Mouse (Mus musculus): ENCODE results near the gene BC051019. TPM values are rescaled to one million over a fixed set of nuclear protein-coding genes. Genes with fewer than 3 reads are reported as not detected.

The BC051019 gene
- polyA plus RNA-seq, 1 experiment from 2014 or later, result 0.08 TPM

DNA sequence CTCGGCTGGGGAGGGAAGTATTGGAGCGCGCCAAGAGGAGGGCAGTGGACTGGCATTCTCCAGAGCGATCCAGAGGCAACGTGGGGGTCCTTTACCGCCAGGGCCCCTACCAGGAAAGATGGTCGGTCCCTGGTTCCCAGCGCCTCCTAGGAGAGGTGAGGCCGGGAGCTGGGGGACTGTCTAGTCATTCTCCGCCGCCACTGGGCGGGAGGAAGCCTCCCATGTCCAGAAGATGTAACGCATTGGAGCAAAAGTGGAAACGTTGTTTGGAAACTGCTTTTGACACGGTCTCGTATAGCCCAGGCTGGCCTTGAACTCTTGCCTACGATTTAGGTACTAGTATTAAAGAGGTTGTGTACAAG lies 19.7 kb downstream of the BC051019 start:
- H3K4me2 ChIP-seq (ENCODE audit: low read depth, low read length), result peak overlapping the region; percentile 83
- TF ChIP-seq CTCF (IDR thresholded peaks at IDR 0.05; ENCODE audit: low read depth) (no peak), EP300 (IDR thresholded peaks at IDR 0.05; ENCODE audit: low read depth) (no peak)
- peak; percentile 41 for ATAC-seq
- peak overlapping the region; percentile 64 for H3K4me3 ChIP-seq (ENCODE audit: low read depth, low read length)
- H3K36me3 ChIP-seq (replicated peaks; ENCODE audit: insufficient read depth, low read length), result peaks cover 11% of the 10 kb centered on the region
- no peaks in the 10 kb centered on the region for H3K9me3 ChIP-seq (ENCODE audit: low read length)
- peak overlapping the region; percentile 58 for H3K27ac ChIP-seq (ENCODE audit: low read depth)
- 1% methylated on average over 17 of the region's 17 CpGs for WGBS (ENCODE audit: insufficient replicate concordance)
- peak overlapping the region; percentile 77 for H3K9ac ChIP-seq (replicated peaks)
- H3K27me3 ChIP-seq (ENCODE audit: insufficient read depth, low read length), result no peaks in the 10 kb centered on the region
- DNase-seq, result no peak
- peaks cover 4% of the 10 kb centered on the region; the same call in 1 of the 2 replicates for H3K4me1 ChIP-seq (ENCODE audit: insufficient read depth)

DNA sequence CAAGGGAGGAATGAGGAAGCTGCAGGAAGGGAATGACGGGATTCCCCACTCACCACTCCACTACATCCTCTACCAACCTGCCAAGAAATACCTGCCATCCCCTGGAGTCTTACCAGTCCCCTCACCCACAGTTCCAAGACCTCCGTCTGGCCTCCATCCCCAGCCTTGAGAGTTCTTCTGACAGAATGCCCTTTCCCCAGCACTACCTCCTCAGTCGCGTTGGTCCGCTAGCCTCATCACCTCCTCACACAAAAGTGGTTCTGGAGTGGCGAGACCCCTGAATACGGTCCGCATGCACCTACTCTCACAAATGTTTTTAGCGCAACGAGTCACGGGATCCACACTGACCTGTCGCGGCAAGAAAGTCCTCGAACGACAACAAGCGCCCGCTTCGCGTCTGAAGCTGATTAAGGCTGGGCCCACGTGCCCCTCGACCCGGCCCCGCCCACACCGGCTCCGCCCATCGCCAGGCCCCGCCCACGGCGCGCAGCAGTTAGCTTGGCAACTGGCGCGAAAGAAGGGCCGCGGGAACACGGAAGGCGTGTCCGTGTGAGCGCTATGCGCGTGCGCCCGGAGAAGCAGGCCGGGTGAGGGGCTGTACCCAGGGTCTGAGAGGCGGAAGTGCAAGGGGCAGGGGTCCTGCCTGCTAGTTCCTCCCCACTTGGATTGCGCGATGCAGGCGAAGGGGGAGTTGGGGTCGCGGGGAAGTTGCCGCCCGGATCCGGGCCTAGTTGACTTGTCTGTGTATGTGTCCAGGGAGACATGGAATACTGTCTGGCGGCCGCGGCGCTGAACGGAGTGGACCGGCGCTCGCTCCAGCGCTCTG lies 20.2 kb downstream of the BC051019 start, which contains the start of the genes St5 and Akip1:
St5 (minus strand) TSS at position 416 of the 826 bp plus-strand sequence.
Akip1 (plus strand) TSS at position 501 of the 826 bp plus-strand sequence.
- Histone ChIP-seq H3K36me3 (replicated peaks; ENCODE audit: insufficient read depth, low read length) (peaks cover 5% of the 10 kb centered on the region), H3K4me3 (ENCODE audit: low read depth, low read length) (peak within 1 kb of the TSS; percentile 64), H3K9ac (replicated peaks) (peak within 1 kb of the TSS; percentile 77), H3K4me2 (ENCODE audit: low read depth, low read length) (peak within 1 kb of the TSS; percentile 83), H3K27me3 (ENCODE audit: insufficient read depth, low read length) (no peaks in the 10 kb centered on the region), H3K4me1 (ENCODE audit: insufficient read depth) (peaks cover 4% of the 10 kb centered on the region; the same call in 1 of the 2 replicates), H3K27ac (ENCODE audit: low read depth) (peak within 1 kb of the TSS; percentile 58), H3K9me3 (ENCODE audit: low read length) (no peaks in the 10 kb centered on the region)
- TF ChIP-seq CTCF (IDR thresholded peaks at IDR 0.05; ENCODE audit: low read depth), result no peak
- peak; percentile 95 for ATAC-seq
- WGBS (ENCODE audit: insufficient replicate concordance), result 2% methylated on average over 61 of the region's 61 CpGs
- DNase-seq, result peak; percentile 98

DNA sequence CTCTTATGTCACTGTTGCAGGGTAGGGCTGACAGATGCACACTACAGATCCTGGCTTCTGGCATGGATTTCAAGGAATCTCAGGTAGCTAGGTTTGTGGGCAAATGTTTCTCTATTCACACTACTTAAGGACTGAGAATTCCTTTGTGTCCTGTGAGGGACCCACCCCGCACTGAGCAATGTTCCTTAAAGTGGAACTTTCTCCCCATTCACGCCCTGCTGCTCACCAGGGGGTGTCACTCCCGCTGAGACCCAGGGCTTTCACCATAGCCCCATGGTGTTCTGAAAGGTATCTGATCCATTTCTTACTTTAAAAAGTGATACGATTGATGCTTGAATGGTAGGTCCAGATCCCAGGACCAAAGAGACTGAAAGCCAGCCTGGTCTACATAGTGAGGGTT lies 20.9 kb downstream of the BC051019 start:
- Histone ChIP-seq H3K4me3 (ENCODE audit: low read depth, low read length) (no peak overlapping the region), H3K36me3 (replicated peaks; ENCODE audit: insufficient read depth, low read length) (no peaks in the 10 kb centered on the region), H3K27me3 (ENCODE audit: insufficient read depth, low read length) (no peaks in the 10 kb centered on the region), H3K4me1 (ENCODE audit: insufficient read depth) (peaks cover 4% of the 10 kb centered on the region; the same call in 1 of the 2 replicates), H3K27ac (ENCODE audit: low read depth) (no peak overlapping the region), H3K4me2 (ENCODE audit: low read depth, low read length) (no peak overlapping the region), H3K9me3 (ENCODE audit: low read length) (no peaks in the 10 kb centered on the region), H3K9ac (replicated peaks) (no peak overlapping the region)
- WGBS (ENCODE audit: insufficient replicate concordance), result 63% methylated on average over 4 of the region's 4 CpGs
- no peak for TF ChIP-seq EP300 (IDR thresholded peaks at IDR 0.05; ENCODE audit: low read depth)
- no peak for TF ChIP-seq CTCF (IDR thresholded peaks at IDR 0.05; ENCODE audit: low read depth)
- ATAC-seq (no peak), DNase-seq (no peak)

DNA sequence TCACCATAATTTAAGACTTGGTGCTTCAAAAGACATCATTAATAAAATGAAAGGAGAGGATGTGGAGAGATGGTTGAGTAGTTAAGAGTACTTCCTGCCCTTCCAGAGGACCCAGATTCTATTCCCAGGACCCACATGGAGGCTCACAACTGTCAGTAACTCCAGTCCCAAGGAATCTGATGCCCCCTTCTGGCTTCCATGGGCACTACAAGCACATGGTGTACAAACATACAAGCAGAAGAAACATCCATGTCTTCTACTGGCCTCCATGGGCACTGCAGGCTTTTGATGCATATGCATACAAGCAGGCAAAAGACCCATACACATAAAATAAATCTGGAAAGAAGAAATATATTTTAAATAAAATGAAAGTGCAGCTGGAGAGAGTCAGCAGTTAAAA lies 23.4 kb downstream of the BC051019 start:
- H3K27ac ChIP-seq (ENCODE audit: low read depth), result no peak overlapping the region
- H3K36me3 ChIP-seq (replicated peaks; ENCODE audit: insufficient read depth, low read length), result no peaks in the 10 kb centered on the region
- H3K9ac ChIP-seq (replicated peaks), result no peak overlapping the region
- no peaks in the 10 kb centered on the region for H3K9me3 ChIP-seq (ENCODE audit: low read length)
- H3K27me3 ChIP-seq (ENCODE audit: insufficient read depth, low read length), result no peaks in the 10 kb centered on the region
- H3K4me1 ChIP-seq (ENCODE audit: insufficient read depth), result peaks cover 4% of the 10 kb centered on the region; the same call in 1 of the 2 replicates
- ATAC-seq, result no peak
- no peak overlapping the region for H3K4me3 ChIP-seq (ENCODE audit: low read depth, low read length)
- TF ChIP-seq EP300 (IDR thresholded peaks at IDR 0.05; ENCODE audit: low read depth) (no peak), CTCF (IDR thresholded peaks at IDR 0.05; ENCODE audit: low read depth) (peak; percentile 45)
- H3K4me2 ChIP-seq (ENCODE audit: low read depth, low read length), result no peak overlapping the region
- DNase-seq, result no peak

DNA sequence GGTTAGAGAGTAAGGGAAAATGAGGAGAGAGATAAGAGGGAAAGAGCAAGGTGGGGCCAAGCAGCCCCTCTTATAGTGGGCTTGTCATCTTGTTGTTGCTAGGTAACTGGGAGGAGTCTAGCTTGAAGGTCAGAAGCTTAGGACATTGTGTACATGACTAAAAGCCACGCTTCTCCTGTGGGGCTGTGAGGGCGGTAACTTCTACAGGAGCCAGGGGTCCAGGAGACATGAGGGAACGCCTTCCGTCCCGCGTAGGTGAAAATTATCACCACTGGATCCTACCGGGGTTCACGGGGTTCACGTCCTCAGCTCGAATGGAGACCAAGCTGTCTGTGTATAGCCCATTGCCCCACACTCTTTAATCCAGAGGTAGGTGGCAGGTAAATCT lies 28.3 kb downstream of the BC051019 start:
- Histone ChIP-seq H3K4me2 (ENCODE audit: low read depth, low read length) (no peak overlapping the region), H3K4me1 (ENCODE audit: insufficient read depth) (no peaks in the 10 kb centered on the region), H3K9ac (replicated peaks) (no peak overlapping the region), H3K27me3 (ENCODE audit: insufficient read depth, low read length) (no peaks in the 10 kb centered on the region), H3K36me3 (replicated peaks; ENCODE audit: insufficient read depth, low read length) (no peaks in the 10 kb centered on the region), H3K27ac (ENCODE audit: low read depth) (no peak overlapping the region), H3K4me3 (ENCODE audit: low read depth, low read length) (no peak overlapping the region), H3K9me3 (ENCODE audit: low read length) (no peaks in the 10 kb centered on the region)
- TF ChIP-seq CTCF (IDR thresholded peaks at IDR 0.05; ENCODE audit: low read depth) (no peak), EP300 (IDR thresholded peaks at IDR 0.05; ENCODE audit: low read depth) (no peak)
- 94% methylated on average over 10 of the region's 10 CpGs for WGBS (ENCODE audit: insufficient replicate concordance)
- DNase-seq (no peak), ATAC-seq (no peak)

DNA sequence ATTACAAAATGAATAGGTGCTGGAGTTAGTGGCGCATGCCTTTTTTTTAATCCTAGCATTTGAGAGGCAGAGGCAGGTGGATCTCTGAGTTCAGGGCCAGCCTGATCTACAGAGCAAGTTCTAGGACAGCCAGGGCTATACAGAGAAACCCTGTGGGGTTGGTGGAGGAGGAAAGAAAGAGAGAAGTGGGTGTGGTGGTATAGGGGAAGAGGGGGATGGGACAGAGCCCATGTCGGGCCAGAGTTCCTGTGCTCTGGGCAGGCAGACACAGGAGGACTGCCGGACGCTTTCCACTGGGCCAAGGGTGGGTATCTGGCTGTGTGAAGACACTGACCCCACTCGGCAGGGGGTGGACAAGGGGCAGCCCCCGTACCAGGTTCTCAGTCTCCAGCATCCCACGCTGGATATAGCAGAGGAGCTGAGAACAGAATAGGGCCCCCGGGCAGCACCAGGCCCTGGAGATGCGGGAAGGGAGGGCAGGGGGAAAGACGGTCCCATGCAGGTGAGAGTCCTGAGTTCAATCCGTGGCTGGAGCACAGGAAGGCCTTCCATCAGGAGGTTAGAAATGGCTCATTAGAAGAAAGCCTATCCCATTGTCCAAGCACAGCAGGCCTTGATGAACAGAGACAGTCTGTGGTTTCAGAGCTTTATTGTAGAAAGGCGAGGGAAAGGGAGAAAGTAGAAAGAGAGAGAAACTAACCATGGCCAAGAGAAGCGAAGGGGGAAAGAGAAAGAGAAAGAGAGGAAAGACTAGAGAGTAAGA lies 28.9 kb downstream of the BC051019 start:
- WGBS (ENCODE audit: insufficient replicate concordance), result 81% methylated on average over 13 of the region's 13 CpGs
- ATAC-seq (no peak), DNase-seq (no peak)
- Histone ChIP-seq H3K27me3 (ENCODE audit: insufficient read depth, low read length) (no peaks in the 10 kb centered on the region), H3K9me3 (ENCODE audit: low read length) (no peaks in the 10 kb centered on the region), H3K9ac (replicated peaks) (no peak overlapping the region), H3K4me1 (ENCODE audit: insufficient read depth) (no peaks in the 10 kb centered on the region), H3K27ac (ENCODE audit: low read depth) (no peak overlapping the region), H3K36me3 (replicated peaks; ENCODE audit: insufficient read depth, low read length) (no peaks in the 10 kb centered on the region), H3K4me3 (ENCODE audit: low read depth, low read length) (no peak overlapping the region), H3K4me2 (ENCODE audit: low read depth, low read length) (no peak overlapping the region)
- TF ChIP-seq CTCF (IDR thresholded peaks at IDR 0.05; ENCODE audit: low read depth), result no peak
- TF ChIP-seq EP300 (IDR thresholded peaks at IDR 0.05; ENCODE audit: low read depth), result no peak
